In genomic region chr15:27935772-27936746, GRCm38 (mm10) we compare ENCODE assay signal across 9 mouse cellular contexts.
DNase-seq lines count a peak whose midpoint lies in the region; ATAC-seq and TF ChIP-seq lines count a peak whose summit lies in the region.
"Had no signal": no experiment of that assay in that cellular context is flagged by ENCODE, and none has a peak within 500 bp of the region (broad histone marks: within the 10 kb centered on the region; RNA-seq: fewer than 3 reads in every experiment).

No protein-coding gene starts in this region.

- peak overlapping the region; percentile 72 for H3K4me2 ChIP-seq in forebrain, embryonic 14.5 days (ENCODE audit: low read length)
- no peak overlapping the region for H3K4me2 ChIP-seq in stomach, postnatal 0 days (replicated peaks; ENCODE audit: low read depth)

- 73% methylated on average over 12 of the region's 12 CpGs for WGBS in forebrain, embryonic 14.5 days
- WGBS in macrophage (ENCODE audit: missing documents), result 89% methylated on average over 12 of the region's 12 CpGs
- 80% methylated on average over 12 of the region's 12 CpGs for WGBS in stomach, postnatal 0 days

- peak overlapping the region; percentile 94 for H3K27ac ChIP-seq in forebrain, embryonic 14.5 days (ENCODE audit: low read depth, low read length)
- peak overlapping the region; percentile 71 for H3K27ac ChIP-seq in macrophage
- no peak overlapping the region for H3K27ac ChIP-seq in stomach, postnatal 0 days (replicated peaks)

- peaks cover 45% of the 10 kb centered on the region for H3K4me1 ChIP-seq in forebrain, embryonic 14.5 days (ENCODE audit: control insufficient read depth, insufficient read depth, low read length)
- 0 out of 2 replicates have a peak, but pooled peaks cover 3% of the 10 kb centered on the region for H3K4me1 ChIP-seq in stomach, postnatal 0 days (replicated peaks; ENCODE audit: control insufficient read depth, insufficient read depth)

- H3ac ChIP-seq in C2C12 (ENCODE audit: control insufficient read depth, insufficient read length, low read depth), result peak overlapping the region; percentile 21

- H3K4me3 ChIP-seq in C2C12 (ENCODE audit: insufficient read depth, poor library complexity, severe bottlenecking), result no peak overlapping the region
- no peak overlapping the region for H3K4me3 ChIP-seq in forebrain, embryonic 14.5 days (ENCODE audit: low read depth, low read length)
- no peak overlapping the region for H3K4me3 ChIP-seq in macrophage (ENCODE audit: inconsistent target)
- no peak overlapping the region for H3K4me3 ChIP-seq in stomach, postnatal 0 days (ENCODE audit: low read depth, low read length)

- no peak for TF ChIP-seq CTCF in C2C12 (IDR thresholded peaks at IDR 0.05; ENCODE audit: control insufficient read depth, insufficient read depth, insufficient read length)
- TF ChIP-seq CTCF in stomach, postnatal 0 days (IDR thresholded peaks at IDR 0.05; ENCODE audit: low read depth), result no peak

- H3K9me3 ChIP-seq in forebrain, embryonic 14.5 days (replicated peaks; ENCODE audit: control insufficient read depth, low read length), result no peaks in the 10 kb centered on the region
- no peaks in the 10 kb centered on the region for H3K9me3 ChIP-seq in stomach, postnatal 0 days (ENCODE audit: control insufficient read depth, low read length)

- H3K9ac ChIP-seq in forebrain, embryonic 14.5 days (ENCODE audit: low read length), result peak overlapping the region; percentile 71; the same call in 1 of the 2 replicates
- no peak overlapping the region for H3K9ac ChIP-seq in stomach, postnatal 0 days (ENCODE audit: low read length)

- H3K36me3 ChIP-seq in C2C12 (ENCODE audit: control insufficient read depth, insufficient read depth), result no peaks in the 10 kb centered on the region
- no peaks in the 10 kb centered on the region for H3K36me3 ChIP-seq in forebrain, embryonic 14.5 days (ENCODE audit: control insufficient read depth, insufficient read depth, low read length)
- H3K36me3 ChIP-seq in macrophage (ENCODE audit: inconsistent target), result no peaks in the 10 kb centered on the region
- H3K36me3 ChIP-seq in stomach, postnatal 0 days (ENCODE audit: control insufficient read depth, insufficient read depth, low read length), result no peaks in the 10 kb centered on the region

- H3K27me3 ChIP-seq in C2C12 (ENCODE audit: control insufficient read depth, insufficient read depth, insufficient read length), result no peaks in the 10 kb centered on the region
- no peaks in the 10 kb centered on the region for H3K27me3 ChIP-seq in forebrain, embryonic 14.5 days (replicated peaks; ENCODE audit: control insufficient read depth, insufficient read depth, low read length)
- H3K27me3 ChIP-seq in stomach, postnatal 0 days (ENCODE audit: control insufficient read depth, insufficient read depth, low read length), result no peaks in the 10 kb centered on the region

- ATAC-seq in forebrain, embryonic 14.5 days, result no peak
- no peak for ATAC-seq in stomach, postnatal 0 days (ENCODE audit: low FRiP score, low TSS enrichment)

- H3K79me3 ChIP-seq in C2C12 (ENCODE audit: low read depth), result peaks cover 78% of the 10 kb centered on the region

- H3K79me2 ChIP-seq in C2C12 (ENCODE audit: control insufficient read depth, insufficient read depth), result peaks cover 94% of the 10 kb centered on the region
- peaks cover 99% of the 10 kb centered on the region for H3K79me2 ChIP-seq in macrophage (ENCODE audit: inconsistent target)

- peak; percentile 49 for DNase-seq in adipocyte (ENCODE audit: low spot score)
- no peak for DNase-seq in forebrain, embryonic 14.5 days (ENCODE audit: low spot score)
- no peak for DNase-seq in stomach, postnatal 0 days (ENCODE audit: low spot score)
- no peak for DNase-seq in spleen, postnatal 4 days (ENCODE audit: low spot score in 2 of 2)
- DNase-seq in urinary bladder, postnatal 36 days (ENCODE audit: low spot score in 2 of 2), result no peak
- DNase-seq in kidney, adult 18-20 months, result no peak
- DNase-seq: liver had no signal

- TF ChIP-seq EP300 in stomach, postnatal 0 days (optimal IDR thresholded peaks at IDR 0.05), result no peak

TF ChIP-seq in C2C12, 6 proteins besides CTCF, POLR2A, EP300 and RAD21:
- TF ChIP-seq USF1 (IDR thresholded peaks at IDR 0.05; ENCODE audit: low read depth) (no peak), MYOG (IDR thresholded peaks at IDR 0.05; ENCODE audit: control insufficient read depth, extremely low read depth, insufficient read length) (no peak), MYOD1 (IDR thresholded peaks at IDR 0.05; ENCODE audit: control insufficient read depth, insufficient read length, low read depth) (peak; percentile 55), MAX (IDR thresholded peaks at IDR 0.05) (peak; percentile 62), CEBPB (IDR thresholded peaks at IDR 0.05; ENCODE audit: low read depth) (no peak), FOSL1 (IDR thresholded peaks at IDR 0.05; ENCODE audit: insufficient read depth, low read length, poor library complexity, severe bottlenecking) (peak; percentile 57)
